In the genomic region with DNA sequence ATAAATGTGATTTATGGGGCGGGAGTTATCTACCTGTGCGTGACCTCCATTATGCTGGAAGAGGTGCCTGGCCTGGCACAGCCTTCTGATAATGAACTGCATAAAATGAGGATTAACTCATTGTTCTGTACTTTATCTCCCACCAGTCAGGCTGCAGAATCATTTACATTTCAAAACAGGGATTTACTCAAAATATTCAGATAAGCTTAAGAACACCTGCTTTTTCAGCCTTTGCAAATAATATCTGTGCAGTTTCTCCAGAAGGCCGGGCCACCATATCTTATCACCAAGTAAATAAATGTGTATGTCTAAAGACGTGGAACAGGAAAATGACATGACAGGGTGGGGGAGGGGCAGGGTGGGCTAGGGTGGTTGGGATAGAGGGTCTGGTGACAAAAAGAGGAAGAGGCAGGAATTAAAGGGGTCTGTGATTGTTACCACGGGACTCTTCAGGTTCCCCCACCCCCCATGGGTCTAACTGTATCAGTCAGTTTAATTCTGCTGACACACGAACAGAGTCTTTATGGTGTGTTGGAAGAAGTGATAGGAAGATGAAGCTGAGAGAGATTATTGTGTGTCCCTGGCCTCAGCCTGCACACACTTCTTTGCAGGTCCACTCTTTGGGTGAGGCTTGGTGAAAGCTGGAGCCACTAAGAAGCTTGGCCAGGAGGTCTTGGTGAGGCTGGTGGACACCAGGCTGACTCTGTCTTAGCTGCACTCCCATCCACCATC, we compare ENCODE assay signal across 20 mouse cellular contexts.
DNase-seq lines count a peak whose midpoint lies in the region; ATAC-seq and TF ChIP-seq lines count a peak whose summit lies in the region.
"Had no signal": no experiment of that assay in that cellular context is flagged by ENCODE, and none has a peak within 500 bp of the region (broad histone marks: within the 10 kb centered on the region; RNA-seq: fewer than 3 reads in every experiment).

No protein-coding gene starts in this region.

- TF ChIP-seq EP300 in stomach, postnatal 0 days (optimal IDR thresholded peaks at IDR 0.05) = no peak

- no peak overlapping the region for H3K4me3 ChIP-seq in forebrain, embryonic 15.5 days
- no peak overlapping the region for H3K4me3 ChIP-seq in forebrain, postnatal 0 days (ENCODE audit: low read depth, low read length)
- H3K4me3 ChIP-seq in stomach, embryonic 14.5 days (ENCODE audit: low read depth, low read length) = no peak overlapping the region
- no peak overlapping the region for H3K4me3 ChIP-seq in stomach, postnatal 0 days (ENCODE audit: low read depth, low read length)
- H3K4me3 ChIP-seq in midbrain, embryonic 14.5 days (replicated peaks; ENCODE audit: low read depth, low read length) = no peak overlapping the region
- H3K4me3 ChIP-seq: heart, adult 2 months; heart, embryonic 15.5 days; limb, embryonic 12.5 days; liver, embryonic 12.5 days; megakaryocyte, embryonic 14.5 days; myocyte had no signal

- peak overlapping the region; percentile 23; the same call in 1 of the 2 replicates for H3K27ac ChIP-seq in forebrain, embryonic 15.5 days (replicated peaks)
- no peak overlapping the region for H3K27ac ChIP-seq in forebrain, postnatal 0 days (ENCODE audit: low read depth, low read length)
- no peak overlapping the region for H3K27ac ChIP-seq in stomach, embryonic 14.5 days (ENCODE audit: low read length)
- no peak overlapping the region for H3K27ac ChIP-seq in stomach, postnatal 0 days (replicated peaks)
- peak overlapping the region; percentile 49 for H3K27ac ChIP-seq in midbrain, embryonic 14.5 days (replicated peaks; ENCODE audit: low read depth, low read length)
- H3K27ac ChIP-seq: heart, adult 2 months; heart, embryonic 15.5 days; limb, embryonic 12.5 days; liver, embryonic 12.5 days had no signal

- H3K36me3 ChIP-seq in forebrain, embryonic 15.5 days = no peaks in the 10 kb centered on the region
- no peaks in the 10 kb centered on the region for H3K36me3 ChIP-seq in forebrain, postnatal 0 days (ENCODE audit: insufficient read depth)
- H3K36me3 ChIP-seq in stomach, embryonic 14.5 days (ENCODE audit: control insufficient read depth, insufficient read depth, low read length) = no peaks in the 10 kb centered on the region
- no peaks in the 10 kb centered on the region for H3K36me3 ChIP-seq in stomach, postnatal 0 days (ENCODE audit: control insufficient read depth, insufficient read depth, low read length)
- H3K36me3 ChIP-seq in midbrain, embryonic 14.5 days (ENCODE audit: control insufficient read depth, insufficient read depth, low read length) = no peaks in the 10 kb centered on the region
- H3K36me3 ChIP-seq: heart, embryonic 15.5 days; limb, embryonic 12.5 days; liver, embryonic 12.5 days had no signal

- no peak overlapping the region for H3K4me2 ChIP-seq in forebrain, embryonic 15.5 days (replicated peaks)
- no peak overlapping the region for H3K4me2 ChIP-seq in forebrain, postnatal 0 days (ENCODE audit: low read depth)
- no peak overlapping the region for H3K4me2 ChIP-seq in stomach, embryonic 14.5 days (replicated peaks; ENCODE audit: low read depth, low read length)
- H3K4me2 ChIP-seq in stomach, postnatal 0 days (replicated peaks; ENCODE audit: low read depth) = no peak overlapping the region
- no peak overlapping the region for H3K4me2 ChIP-seq in midbrain, embryonic 14.5 days (ENCODE audit: low read length)
- H3K4me2 ChIP-seq: heart, embryonic 15.5 days; limb, embryonic 12.5 days; liver, embryonic 12.5 days had no signal

- H3K9ac ChIP-seq in forebrain, embryonic 15.5 days (replicated peaks) = no peak overlapping the region
- H3K9ac ChIP-seq in forebrain, postnatal 0 days = no peak overlapping the region
- no peak overlapping the region for H3K9ac ChIP-seq in stomach, embryonic 14.5 days (replicated peaks; ENCODE audit: low read depth, low read length)
- H3K9ac ChIP-seq in stomach, postnatal 0 days (ENCODE audit: low read length) = no peak overlapping the region
- H3K9ac ChIP-seq in midbrain, embryonic 14.5 days (replicated peaks; ENCODE audit: low read length) = no peak overlapping the region
- H3K9ac ChIP-seq: heart, embryonic 15.5 days; limb, embryonic 12.5 days; liver, embryonic 12.5 days had no signal

- TF ChIP-seq CTCF in forebrain, postnatal 0 days (IDR thresholded peaks at IDR 0.05; ENCODE audit: low read depth) = no peak
- TF ChIP-seq CTCF in stomach, postnatal 0 days (IDR thresholded peaks at IDR 0.05; ENCODE audit: low read depth) = no peak

- no peaks in the 10 kb centered on the region for H3K9me3 ChIP-seq in forebrain, embryonic 15.5 days
- no peaks in the 10 kb centered on the region for H3K9me3 ChIP-seq in forebrain, postnatal 0 days (ENCODE audit: low read length)
- H3K9me3 ChIP-seq in stomach, embryonic 14.5 days (ENCODE audit: control insufficient read depth, low read depth, low read length) = no peaks in the 10 kb centered on the region
- H3K9me3 ChIP-seq in stomach, postnatal 0 days (ENCODE audit: control insufficient read depth, low read length) = no peaks in the 10 kb centered on the region
- H3K9me3 ChIP-seq in midbrain, embryonic 14.5 days (ENCODE audit: control insufficient read depth, low read length) = no peaks in the 10 kb centered on the region
- H3K9me3 ChIP-seq: heart, embryonic 15.5 days; limb, embryonic 12.5 days; liver, embryonic 12.5 days had no signal

- WGBS in forebrain, embryonic 15.5 days = 18% methylated on average over 6 of the region's 6 CpGs
- WGBS in forebrain, postnatal 0 days = 31% methylated on average over 6 of the region's 6 CpGs
- 41% methylated on average over 6 of the region's 6 CpGs for WGBS in stomach, embryonic 14.5 days
- 40% methylated on average over 6 of the region's 6 CpGs for WGBS in stomach, postnatal 0 days
- 9% methylated on average over 6 of the region's 6 CpGs for WGBS in midbrain, embryonic 14.5 days

- H3K27me3 ChIP-seq in forebrain, embryonic 15.5 days = no peaks in the 10 kb centered on the region
- H3K27me3 ChIP-seq in forebrain, postnatal 0 days (ENCODE audit: insufficient read depth, low read length) = no peaks in the 10 kb centered on the region
- H3K27me3 ChIP-seq in stomach, embryonic 14.5 days (ENCODE audit: control insufficient read depth, insufficient read depth, low read length) = no peaks in the 10 kb centered on the region
- no peaks in the 10 kb centered on the region for H3K27me3 ChIP-seq in stomach, postnatal 0 days (ENCODE audit: control insufficient read depth, insufficient read depth, low read length)
- no peaks in the 10 kb centered on the region for H3K27me3 ChIP-seq in midbrain, embryonic 14.5 days (ENCODE audit: control insufficient read depth, insufficient read depth, low read length)
- H3K27me3 ChIP-seq: CH12.LX; heart, embryonic 15.5 days; limb, embryonic 12.5 days; liver, embryonic 12.5 days; megakaryocyte, embryonic 14.5 days had no signal

- no peak for DNase-seq in forebrain, postnatal 0 days
- DNase-seq in stomach, postnatal 0 days (ENCODE audit: low spot score) = no peak
- peak; percentile 69 for DNase-seq in midbrain, embryonic 14.5 days
- DNase-seq in ovary, postnatal 10 days (ENCODE audit: low spot score) = no peak
- no peak for DNase-seq in right cerebral cortex, postnatal 36 days (ENCODE audit: low spot score in 2 of 2)
- DNase-seq: cerebellum, adult 8-10 months; gastrocnemius, postnatal 10 days; heart, adult 2 months; heart, postnatal 4 days; kidney, adult 11 months; lung, adult 2 months; thymus, postnatal 36 days had no signal

- no peak for ATAC-seq in forebrain, embryonic 15.5 days (replicated peaks)
- no peak for ATAC-seq in forebrain, postnatal 0 days
- ATAC-seq in stomach, embryonic 14.5 days (ENCODE audit: insufficient number of reproducible peaks, insufficient read depth, low FRiP score, low read depth) = peak; percentile 30; the same call in 1 of the 2 replicates
- ATAC-seq in stomach, postnatal 0 days (ENCODE audit: low FRiP score, low TSS enrichment) = no peak
- peak; percentile 58; the same call in 1 of the 2 replicates for ATAC-seq in midbrain, embryonic 14.5 days (ENCODE audit: low FRiP score, low TSS enrichment)
- ATAC-seq: liver, embryonic 12.5 days had no signal

- peaks cover 15% of the 10 kb centered on the region for H3K4me1 ChIP-seq in forebrain, embryonic 15.5 days
- no peaks in the 10 kb centered on the region for H3K4me1 ChIP-seq in forebrain, postnatal 0 days (ENCODE audit: insufficient read depth)
- peaks cover 11% of the 10 kb centered on the region; the same call in 1 of the 2 replicates for H3K4me1 ChIP-seq in stomach, embryonic 14.5 days (ENCODE audit: control insufficient read depth, insufficient read depth, low read length)
- H3K4me1 ChIP-seq in stomach, postnatal 0 days (replicated peaks; ENCODE audit: control insufficient read depth, insufficient read depth) = no peaks in the 10 kb centered on the region
- H3K4me1 ChIP-seq in midbrain, embryonic 14.5 days (ENCODE audit: control insufficient read depth, insufficient read depth, low read length) = peaks cover 35% of the 10 kb centered on the region
- H3K4me1 ChIP-seq: heart, embryonic 15.5 days; liver, embryonic 12.5 days; megakaryocyte, embryonic 14.5 days had no signal

Comparison
In these comparisons a context has a peak if more than half of its experiments do, and no peak if none do; other contexts are left out.
1. ATAC-seq: peak in stomach, embryonic 14.5 days (single experiment) and midbrain, embryonic 14.5 days (single experiment); none in forebrain, embryonic 15.5 days (single experiment), forebrain, postnatal 0 days (single experiment) and stomach, postnatal 0 days (single experiment).
2. H3K27ac ChIP-seq: peak in forebrain, embryonic 15.5 days (single experiment) and midbrain, embryonic 14.5 days (single experiment); none in forebrain, postnatal 0 days (single experiment), stomach, embryonic 14.5 days (single experiment) and stomach, postnatal 0 days (single experiment).